Mouse (Mus musculus): ENCODE data around the gene Ngrn.

Gene Ngrn

GRCm38 (mm10) chr7:80260625-80261371, at the start of gene Ngrn:
Gene Ngrn (plus strand): TSS chr7:80261215.
- 26% methylated on average over 40 of the region's 40 CpGs for WGBS

GRCm38 (mm10) chr7:80213604-80214003, 47.4 kb upstream of the Ngrn start:
- WGBS: 84% methylated on average over 7 of the region's 7 CpGs

- WGBS: 87% methylated on average over 8 of the region's 8 CpGs
Measured at GRCm38 (mm10) chr7:80214459-80214858, 46.6 kb upstream of the Ngrn start.

GRCm38 (mm10) chr7:80215398-80215797, 45.6 kb upstream of the Ngrn start:
- WGBS: 38% methylated on average over 4 of the region's 4 CpGs

- WGBS: 68% methylated on average over 8 of the region's 8 CpGs
Measured at GRCm38 (mm10) chr7:80216566-80216965, 44.4 kb upstream of the Ngrn start.

- WGBS: 87% methylated on average over 9 of the region's 9 CpGs
Measured at GRCm38 (mm10) chr7:80218666-80219065, 42.3 kb upstream of the Ngrn start.

GRCm38 (mm10) chr7:80220237-80220797, 40.7 kb upstream of the Ngrn start:
- 93% methylated on average over 9 of the region's 9 CpGs for WGBS

- 93% methylated on average over 4 of the region's 4 CpGs for WGBS
Measured at GRCm38 (mm10) chr7:80221179-80221750, 39.8 kb upstream of the Ngrn start.

- WGBS: 93% methylated on average over 4 of the region's 4 CpGs
Measured at GRCm38 (mm10) chr7:80227065-80227464, 34.0 kb upstream of the Ngrn start.

- 69% methylated on average over 6 of the region's 6 CpGs for WGBS
Measured at GRCm38 (mm10) chr7:80230196-80230595, 30.8 kb upstream of the Ngrn start.

- WGBS: 4% methylated on average over 29 of the region's 29 CpGs
Measured at GRCm38 (mm10) chr7:80231971-80232488, 29.0 kb upstream of the Ngrn start.

- under 1% methylated on average over 56 of the region's 56 CpGs for WGBS
Measured at GRCm38 (mm10) chr7:80232489-80233029, 28.5 kb upstream of the Ngrn start, which contains the start of the genes Cib1 and Gdpgp1. Gene Cib1 (minus strand): TSS chr7:80232813. Gene Gdpgp1 (plus strand): TSS chr7:80232865.

- 77% methylated on average over 9 of the region's 9 CpGs for WGBS
Measured at GRCm38 (mm10) chr7:80233799-80234198, 27.2 kb upstream of the Ngrn start.

GRCm38 (mm10) chr7:80238542-80238941, 22.5 kb upstream of the Ngrn start:
- WGBS: 93% methylated on average over 10 of the region's 10 CpGs

GRCm38 (mm10) chr7:80241661-80242060, 19.4 kb upstream of the Ngrn start:
- 87% methylated on average over 4 of the region's 4 CpGs for WGBS

- WGBS: 94% methylated on average over 4 of the region's 4 CpGs
Measured at GRCm38 (mm10) chr7:80244851-80245250, 16.2 kb upstream of the Ngrn start.

- WGBS: under 1% methylated on average over 48 of the region's 48 CpGs
Measured at GRCm38 (mm10) chr7:80246148-80246721, 14.8 kb upstream of the Ngrn start, which contains the start of gene Ttll13. Gene Ttll13 (plus strand): TSS chr7:80246376.

GRCm38 (mm10) chr7:80246859-80247258, 14.2 kb upstream of the Ngrn start:
- 61% methylated on average over 7 of the region's 7 CpGs for WGBS

GRCm38 (mm10) chr7:80252437-80252836, 8.6 kb upstream of the Ngrn start:
- 69% methylated on average over 7 of the region's 7 CpGs for WGBS

GRCm38 (mm10) chr7:80252886-80253285, 8.1 kb upstream of the Ngrn start:
- WGBS: 91% methylated on average over 11 of the region's 11 CpGs

- WGBS: 66% methylated on average over 2 of the region's 2 CpGs
Measured at GRCm38 (mm10) chr7:80255981-80256380, 5.0 kb upstream of the Ngrn start.

GRCm38 (mm10) chr7:80257706-80258105, 3.3 kb upstream of the Ngrn start:
- WGBS: 82% methylated on average over 2 of the region's 2 CpGs

All from cerebral cortex, adult 2 months (tissue).